Mouse (Mus musculus) lung, postnatal 0 days (tissue): ENCODE data around the gene Uba5. TPM values are rescaled to one million over a fixed set of nuclear protein-coding genes. Genes with fewer than 3 reads are reported as not detected.

Experiments
- ATAC-seq: fragments of 200-750 bp; cut with Nextera tagmentation; 2 replicates; pipeline ENCODE4 v1.8.0; 2017; ENCODE audit warnings: moderate library complexity
- DNase-seq: peaks from one replicate; pipeline ENCODE4 v3.0.0-alpha.2; 2016; ENCODE audit warnings: low spot score
- H3K27ac ChIP-seq: fragments of 300-500 bp; sonication (generic); 2 replicates; pipeline ENCODE4 v1.5.1; 2014; ENCODE audit warnings: antibody characterized with exemption, mild to moderate bottlenecking, low read length, mixed read lengths
- H3K27me3 ChIP-seq: fragments of 300-500 bp; sonication (generic); replicated peaks from 2 replicates; pipeline ENCODE4 v1.6.1; 2014; ENCODE audit warnings: low read length, mixed read lengths; ENCODE audit not compliant: insufficient read depth
- H3K36me3 ChIP-seq: fragments of 300-500 bp; sonication (generic); 2 replicates; pipeline ENCODE4 v1.6.1; 2014; ENCODE audit warnings: low read length, mixed read lengths; ENCODE audit not compliant: insufficient read depth
- H3K4me1 ChIP-seq: fragments of 300-500 bp; sonication (generic); 2 replicates; pipeline ENCODE4 v1.6.1; 2014; ENCODE audit warnings: antibody characterized with exemption, low read depth, low read length, mixed read lengths; ENCODE audit not compliant: insufficient read depth
- H3K4me2 ChIP-seq: fragments of 300-500 bp; sonication (generic); replicated peaks from 2 replicates; pipeline ENCODE4 v1.6.1; 2014; ENCODE audit warnings: low read depth, mild to moderate bottlenecking, low read length, moderate library complexity, mixed read lengths
- H3K4me3 ChIP-seq: fragments of 300-500 bp; sonication (generic); 2 replicates; pipeline ENCODE4 v1.5.1; 2014; ENCODE audit warnings: low read depth, low read length
- H3K9ac ChIP-seq: fragments of 300-500 bp; sonication (generic); replicated peaks from 2 replicates; pipeline ENCODE4 v1.6.1; 2014; ENCODE audit warnings: low read depth, mild to moderate bottlenecking
- H3K9me3 ChIP-seq: fragments of 300-500 bp; sonication (generic); 2 replicates; pipeline ENCODE4 v1.6.1; 2016; ENCODE audit warnings: low read length, mixed read lengths
- CTCF ChIP-seq: IDR thresholded peaks from 2 replicates; pipeline ENCODE4 v1.5.1; 2016; ENCODE audit warnings: antibody characterized with exemption, mild to moderate bottlenecking
- EP300 ChIP-seq: IDR thresholded peaks from 2 replicates; pipeline ENCODE4 v1.6.1; 2016; ENCODE audit warnings: antibody characterized with exemption, mild to moderate bottlenecking, control low read depth
- WGBS: fragments of 180-500 bp; shearing (Covaris S2); extraction: QIAGEN DNeasy Blood & Tissue Kit; methylation state at CpG from one replicate; pipeline ENCODE4 v1.1.7; 2014; 5-methylcytosine and 5-hydroxymethylcytosine counted together
- polyA plus RNA-seq: library from polyadenylated mRNA; unstranded; fragments of >200 nt; fragmentation: Nextera tagmentation; extraction: Ambion mirVana; gene quantifications from 2 replicates; pipeline ENCODE4 v1.2.1, GENCODE M21; 2015

Uba5 gene
- polyA plus RNA-seq, 1 experiment from 2014 or later = 36.8 TPM

DNA sequence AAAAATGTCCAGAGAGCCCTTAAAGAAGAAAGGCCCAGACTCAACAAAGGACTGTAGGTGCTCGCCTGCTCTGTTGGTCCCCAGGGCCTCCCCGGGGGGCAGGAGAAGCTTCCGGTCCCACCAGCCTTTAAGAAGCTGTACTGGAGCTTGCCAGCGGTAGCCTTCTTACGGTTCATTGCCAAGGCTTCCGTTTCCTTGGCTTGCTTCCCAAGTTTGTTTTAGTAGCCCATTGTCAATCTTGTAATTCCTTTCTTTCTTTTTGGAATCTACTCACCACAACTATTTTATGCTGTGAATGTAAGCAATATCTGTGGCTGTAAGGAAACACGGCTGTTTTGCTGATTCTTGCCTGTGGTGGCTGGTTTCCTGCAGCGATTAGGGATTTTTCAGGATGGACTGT, 25.6 kb upstream of the Uba5 start:
- WGBS = 31% methylated on average over 8 of the region's 8 CpGs
- no peak overlapping the region for H3K4me2 ChIP-seq
- ATAC-seq = peak; percentile 32; the same call in 1 of the 2 replicates
- H3K27ac ChIP-seq = peak overlapping the region; percentile 55
- H3K9me3 ChIP-seq = no peaks in the 10 kb centered on the region
- no peaks in the 10 kb centered on the region for H3K27me3 ChIP-seq
- H3K4me1 ChIP-seq = 0 out of 2 replicates have a peak, but pooled peaks cover 7% of the 10 kb centered on the region
- H3K9ac ChIP-seq = no peak overlapping the region
- DNase-seq = peak; percentile 46
- H3K4me3 ChIP-seq = no peak overlapping the region
- no peak for TF ChIP-seq EP300
- no peak for TF ChIP-seq CTCF
- H3K36me3 ChIP-seq = peaks cover 4% of the 10 kb centered on the region

DNA sequence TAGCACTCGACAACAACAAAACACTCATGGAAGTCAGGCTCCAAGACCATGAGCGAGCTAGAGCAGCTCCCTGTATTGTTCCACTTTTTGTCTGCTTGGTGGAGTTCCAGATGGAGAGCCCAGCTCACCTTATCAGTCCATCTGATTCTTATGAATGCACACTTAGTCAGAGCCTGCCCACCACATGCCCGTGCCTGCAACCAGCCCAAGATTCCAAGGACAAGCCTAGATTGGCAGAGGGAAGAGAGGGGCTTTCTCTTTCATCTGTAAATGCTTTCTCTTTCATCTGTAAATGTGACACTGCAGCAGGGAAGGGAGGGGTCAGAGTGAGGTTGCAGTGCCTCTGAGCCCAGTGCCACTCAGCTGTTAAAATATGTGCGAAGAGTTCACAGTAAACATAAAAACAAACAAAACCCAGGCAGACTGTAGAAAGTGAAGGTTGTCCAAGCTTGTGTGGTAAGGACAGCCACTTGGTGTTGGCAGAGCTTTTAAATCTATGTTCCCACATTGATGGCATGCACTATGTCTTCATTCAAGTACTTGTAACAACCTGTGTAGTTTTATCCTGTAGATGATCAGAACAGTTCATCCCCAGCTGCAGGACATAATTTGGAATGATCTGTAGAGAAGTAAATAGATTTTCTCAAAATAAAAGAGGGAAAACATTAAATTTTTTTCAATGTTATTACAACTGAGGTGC, 22.9 kb upstream of the Uba5 start:
- peaks cover 8% of the 10 kb centered on the region for H3K36me3 ChIP-seq
- H3K27me3 ChIP-seq = no peaks in the 10 kb centered on the region
- ATAC-seq (no peak), DNase-seq (no peak)
- no peaks in the 10 kb centered on the region for H3K4me1 ChIP-seq
- no peak overlapping the region for H3K9ac ChIP-seq
- H3K4me2 ChIP-seq = no peak overlapping the region
- H3K27ac ChIP-seq = no peak overlapping the region
- TF ChIP-seq EP300 (no peak), CTCF (no peak)
- 51% methylated on average over 4 of the region's 4 CpGs for WGBS
- H3K4me3 ChIP-seq = no peak overlapping the region
- H3K9me3 ChIP-seq = no peaks in the 10 kb centered on the region

DNA sequence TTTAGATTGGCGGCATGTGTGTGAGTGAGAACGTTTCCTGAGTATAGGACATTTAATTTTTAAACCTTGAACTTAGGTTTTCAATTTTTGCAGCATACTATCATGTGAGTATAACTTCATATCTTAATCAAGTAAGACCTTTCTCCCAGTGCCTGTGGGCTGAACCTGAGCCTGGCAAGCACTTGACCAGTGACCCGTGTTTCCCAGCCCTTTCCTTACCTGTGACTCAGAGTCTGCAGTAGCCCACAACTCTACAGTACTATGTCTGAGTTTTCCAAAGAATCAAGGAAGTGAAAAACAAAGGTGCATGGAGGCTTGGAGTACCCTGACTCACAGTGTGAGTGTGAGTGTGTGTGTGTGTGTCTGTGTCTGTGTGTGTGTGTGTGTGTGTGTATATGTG, 17.1 kb upstream of the Uba5 start:
- 65% methylated on average over 3 of the region's 3 CpGs for WGBS

DNA sequence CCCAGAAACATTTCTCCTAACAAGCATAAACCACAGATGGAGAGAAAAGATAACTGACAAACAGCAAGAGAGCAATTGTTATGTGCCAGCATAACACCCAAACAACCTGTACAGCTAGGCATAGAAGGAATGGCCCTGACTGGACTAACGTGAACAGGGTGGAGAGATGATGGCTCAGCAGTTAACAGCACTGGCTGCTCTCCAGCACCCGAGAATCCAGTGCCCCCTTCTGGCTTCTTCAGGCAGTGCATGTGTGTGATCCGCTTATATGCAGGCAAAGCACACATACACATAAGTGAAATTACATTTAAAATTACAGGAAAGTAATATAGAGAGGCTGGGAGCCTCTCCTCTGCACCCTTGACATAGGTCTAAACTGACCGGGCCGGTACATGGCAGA, 16.4 kb upstream of the Uba5 start:
- WGBS = 49% methylated on average over 5 of the region's 5 CpGs
- Histone ChIP-seq H3K9me3 (no peaks in the 10 kb centered on the region), H3K4me3 (no peak overlapping the region), H3K27me3 (no peaks in the 10 kb centered on the region), H3K27ac (no peak overlapping the region), H3K4me1 (no peaks in the 10 kb centered on the region), H3K4me2 (no peak overlapping the region), H3K9ac (no peak overlapping the region), H3K36me3 (peaks cover 4% of the 10 kb centered on the region)
- DNase-seq (peak; percentile 28), ATAC-seq (no peak)
- TF ChIP-seq CTCF = peak; percentile 70
- TF ChIP-seq EP300 = no peak

More for the DNA sequence above, 17.1 kb upstream of the Uba5 start:
- Histone ChIP-seq H3K9ac (no peak overlapping the region), H3K27ac (no peak overlapping the region), H3K4me2 (no peak overlapping the region), H3K27me3 (no peaks in the 10 kb centered on the region), H3K36me3 (peaks cover 8% of the 10 kb centered on the region), H3K4me3 (no peak overlapping the region), H3K4me1 (no peaks in the 10 kb centered on the region), H3K9me3 (no peaks in the 10 kb centered on the region)
- TF ChIP-seq EP300 (no peak), CTCF (no peak)
- ATAC-seq = no peak
- no peak for DNase-seq

DNA sequence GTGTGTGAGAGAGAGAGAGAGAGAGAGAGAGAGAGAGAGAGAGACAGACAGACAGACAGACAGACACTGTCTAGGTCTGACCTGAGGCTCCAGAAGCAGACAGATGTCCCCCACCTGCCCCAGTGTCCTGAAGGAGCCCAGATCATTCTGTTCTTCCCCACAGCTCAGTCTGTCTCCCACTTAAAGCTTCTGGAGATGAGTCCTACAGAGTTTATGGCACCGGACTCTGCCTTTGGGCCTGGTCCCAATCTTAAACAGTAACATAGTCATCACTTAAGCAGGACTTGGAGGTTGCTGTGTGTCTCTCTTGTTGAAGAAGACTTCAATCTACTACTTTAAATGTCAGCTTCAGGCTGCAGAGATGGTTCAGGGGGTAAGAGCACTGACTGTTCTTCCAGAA, 15.8 kb upstream of the Uba5 start:
- WGBS = 100% methylated on average over 1 of the region's 1 CpGs
- no peaks in the 10 kb centered on the region for H3K27me3 ChIP-seq
- H3K9ac ChIP-seq = no peak overlapping the region
- H3K4me3 ChIP-seq = no peak overlapping the region
- TF ChIP-seq CTCF = no peak
- no peak for TF ChIP-seq EP300
- H3K27ac ChIP-seq = no peak overlapping the region
- no peak for ATAC-seq
- H3K4me2 ChIP-seq = no peak overlapping the region
- DNase-seq = no peak
- no peaks in the 10 kb centered on the region for H3K9me3 ChIP-seq
- H3K4me1 ChIP-seq = no peaks in the 10 kb centered on the region
- H3K36me3 ChIP-seq = peaks cover 4% of the 10 kb centered on the region; the same call in 1 of the 2 replicates

DNA sequence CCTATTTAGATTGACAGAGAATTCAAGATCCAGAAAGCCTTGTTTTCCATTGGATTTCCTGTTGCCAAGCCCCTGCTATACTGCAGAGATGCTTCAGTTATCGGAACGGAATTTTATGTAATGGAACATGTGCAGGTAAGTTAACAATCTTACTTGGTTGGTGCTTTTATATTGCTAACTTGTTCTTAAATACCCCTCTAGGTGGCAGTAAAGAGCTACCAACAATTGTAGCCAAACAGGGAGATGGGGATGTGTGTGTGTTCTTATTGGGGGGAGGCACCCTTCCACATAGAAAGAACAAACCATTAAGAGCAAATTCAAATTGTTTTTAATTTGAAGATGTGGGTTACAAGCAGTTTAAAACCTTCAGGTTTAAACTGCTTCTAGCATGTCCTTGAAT, 12.9 kb upstream of the Uba5 start:
- Histone ChIP-seq H3K4me1 (no peaks in the 10 kb centered on the region), H3K9ac (no peak overlapping the region), H3K27me3 (no peaks in the 10 kb centered on the region), H3K4me3 (no peak overlapping the region), H3K36me3 (no peaks in the 10 kb centered on the region), H3K27ac (no peak overlapping the region), H3K4me2 (no peak overlapping the region), H3K9me3 (no peaks in the 10 kb centered on the region)
- TF ChIP-seq CTCF (peak; percentile 68), EP300 (no peak)
- DNase-seq (peak; percentile 28), ATAC-seq (no peak)
- WGBS = 61% methylated on average over 2 of the region's 2 CpGs
